Mouse (Mus musculus) kidney, adult 2 months (tissue): ENCODE data around the gene Ftl1. TPM values are rescaled to one million over a fixed set of nuclear protein-coding genes. Genes with fewer than 3 reads are reported as not detected.

Experiments used
- DNase-seq: peaks from one replicate; pipeline ENCODE4 v3.0.0; 2021
- H3K27ac ChIP-seq: fragments of 200-500 bp; 2 replicates; pipeline ENCODE4 v1.5.1; 2012; ENCODE audit warnings: low read depth, low read length, control low read depth, inconsistent platforms; ENCODE audit not compliant: insufficient read depth
- H3K27me3 ChIP-seq: fragments of 200-500 bp; replicated peaks from 2 replicates; pipeline ENCODE4 v1.6.1; 2012; ENCODE audit warnings: mild to moderate bottlenecking, moderate library complexity, low read length, inconsistent platforms; ENCODE audit not compliant: control insufficient read depth, insufficient read depth
- H3K36me3 ChIP-seq: fragments of 200-500 bp; 2 replicates; pipeline ENCODE4 v1.6.1; 2012; ENCODE audit warnings: mild to moderate bottlenecking, moderate library complexity, low read length, inconsistent platforms; ENCODE audit not compliant: control insufficient read depth, insufficient read depth
- H3K4me1 ChIP-seq: fragments of 200-500 bp; 2 replicates; pipeline ENCODE4 v1.6.1; 2011; ENCODE audit warnings: low read length; ENCODE audit not compliant: control insufficient read depth, insufficient read depth
- H3K4me3 ChIP-seq: fragments of 200-500 bp; 2 replicates; pipeline ENCODE4 v1.5.1; 2011; ENCODE audit warnings: mild to moderate bottlenecking, low read depth, low read length, control low read depth; ENCODE audit not compliant: insufficient read depth
- CTCF ChIP-seq: fragments of 200-500 bp; conservative IDR thresholded peaks from 2 replicates; pipeline ENCODE4 v1.5.1; 2011; ENCODE audit warnings: low read depth, mild to moderate bottlenecking, control low read depth, low read length, moderate library complexity, mixed read lengths; ENCODE audit not compliant: insufficient read depth, insufficient read length
- POLR2A ChIP-seq: fragments of 200-500 bp; IDR thresholded peaks from one replicate; pipeline ENCODE4 v1.6.1; 2011; ENCODE audit warnings: low read depth, low read length, control low read depth
- WGBS: fragments of 180-500 bp; shearing (Covaris S2); methylation state at CpG from one replicate; pipeline ENCODE4 v1.1.7; 2018; 5-methylcytosine and 5-hydroxymethylcytosine counted together
- polyA plus RNA-seq: library from polyadenylated mRNA; depleted of rRNA; stranded (reverse); fragments of >200 nt; gene quantifications from 2 replicates; pipeline ENCODE4 v1.2.3, GENCODE M21; 2012

The Ftl1 gene
- polyA plus RNA-seq, 1 experiment = 8,155 TPM

- no peaks in the 10 kb centered on the region for H3K36me3 ChIP-seq
- H3K4me1 ChIP-seq = no peaks in the 10 kb centered on the region
- no peak overlapping the region for H3K4me3 ChIP-seq
- WGBS = 100% methylated on average over 1 of the region's 1 CpGs
- TF ChIP-seq POLR2A (no peak), CTCF (no peak)
- DNase-seq = no peak
- H3K27me3 ChIP-seq = no peaks in the 10 kb centered on the region
- H3K27ac ChIP-seq = no peak overlapping the region
Measured at GRCm38 (mm10) chr7:45449974-45450373, 9.7 kb downstream of the Ftl1 start.

- Histone ChIP-seq H3K4me3 (no peak overlapping the region), H3K4me1 (no peaks in the 10 kb centered on the region), H3K27me3 (no peaks in the 10 kb centered on the region), H3K27ac (no peak overlapping the region), H3K36me3 (no peaks in the 10 kb centered on the region)
- DNase-seq = no peak
- TF ChIP-seq CTCF = peak; percentile 59
- TF ChIP-seq POLR2A = no peak
- WGBS = 37% methylated on average over 11 of the region's 11 CpGs
Measured at GRCm38 (mm10) chr7:45447325-45447990, 12.2 kb downstream of the Ftl1 start.

GRCm38 (mm10) chr7:45446589-45446988, 13.1 kb downstream of the Ftl1 start:
- no peak for DNase-seq
- Histone ChIP-seq H3K27me3 (no peaks in the 10 kb centered on the region), H3K36me3 (no peaks in the 10 kb centered on the region), H3K27ac (no peak overlapping the region), H3K4me1 (no peaks in the 10 kb centered on the region), H3K4me3 (no peak overlapping the region)
- TF ChIP-seq POLR2A (no peak), CTCF (no peak)

GRCm38 (mm10) chr7:45443526-45444420, 15.9 kb downstream of the Ftl1 start:
- H3K27me3 ChIP-seq = no peaks in the 10 kb centered on the region
- no peak for DNase-seq
- no peak overlapping the region for H3K4me3 ChIP-seq
- 88% methylated on average over 22 of the region's 22 CpGs for WGBS
- no peaks in the 10 kb centered on the region for H3K4me1 ChIP-seq
- no peak overlapping the region for H3K27ac ChIP-seq
- TF ChIP-seq POLR2A (no peak), CTCF (no peak)
- no peaks in the 10 kb centered on the region for H3K36me3 ChIP-seq

- Histone ChIP-seq H3K27ac (peak within 1 kb of the TSS; percentile 5; the same call in 1 of the 2 replicates), H3K4me1 (peaks cover 12% of the 10 kb centered on the region), H3K27me3 (no peaks in the 10 kb centered on the region), H3K36me3 (no peaks in the 10 kb centered on the region), H3K4me3 (no peak within 1 kb of the TSS)
- DNase-seq = peak; percentile 50
- WGBS = 34% methylated on average over 19 of the region's 19 CpGs
- TF ChIP-seq POLR2A (no peak), CTCF (peak; percentile 33; the same call in 1 of the 2 replicates)
Measured at GRCm38 (mm10) chr7:45437521-45438276, 22.0 kb downstream of the Ftl1 start, which contains the start of gene Ruvbl2. Ruvbl2 (minus strand) TSS chr7:45438096.

- no peaks in the 10 kb centered on the region for H3K27me3 ChIP-seq
- no peak overlapping the region for H3K4me3 ChIP-seq
- WGBS = 69% methylated on average over 6 of the region's 6 CpGs
- no peaks in the 10 kb centered on the region for H3K36me3 ChIP-seq
- no peak overlapping the region for H3K27ac ChIP-seq
- H3K4me1 ChIP-seq = peaks cover 12% of the 10 kb centered on the region
- TF ChIP-seq CTCF = no peak
- TF ChIP-seq POLR2A = no peak
- DNase-seq = no peak
Measured at GRCm38 (mm10) chr7:45437046-45437445, 22.6 kb downstream of the Ftl1 start.
